Mouse (Mus musculus) testis, adult 2 months (tissue): ENCODE data around the gene Dbp. TPM values are rescaled to one million over a fixed set of nuclear protein-coding genes. Genes with fewer than 3 reads are reported as not detected.

Experiments
- H3K27ac ChIP-seq: fragments of 200-500 bp; 2 replicates; pipeline ENCODE4 v1.5.1; 2012; ENCODE audit warnings: low read depth, low read length; ENCODE audit not compliant: control insufficient read depth, insufficient read depth
- H3K27me3 ChIP-seq: fragments of 200-500 bp; 2 replicates; pipeline ENCODE4 v1.6.1; 2012; ENCODE audit warnings: mild to moderate bottlenecking, low read length, moderate library complexity; ENCODE audit not compliant: control insufficient read depth, insufficient read depth
- H3K36me3 ChIP-seq: fragments of 200-500 bp; 2 replicates; pipeline ENCODE4 v1.6.1; 2012; ENCODE audit warnings: mild to moderate bottlenecking, low read length; ENCODE audit not compliant: control insufficient read depth, insufficient read depth
- H3K4me1 ChIP-seq: fragments of 200-500 bp; 2 replicates; pipeline ENCODE4 v1.6.1; 2012; ENCODE audit warnings: low read length; ENCODE audit not compliant: control insufficient read depth, insufficient read depth
- H3K4me3 ChIP-seq: fragments of 200-500 bp; 2 replicates; pipeline ENCODE4 v1.5.1; 2012; ENCODE audit warnings: low read depth, mild to moderate bottlenecking, low read length, moderate library complexity, mixed read lengths; ENCODE audit not compliant: control insufficient read depth
- CTCF ChIP-seq: fragments of 200-500 bp; IDR thresholded peaks from 2 replicates; pipeline ENCODE4 v1.5.1; 2012; ENCODE audit warnings: low read depth, mild to moderate bottlenecking, inconsistent platforms, low read length, moderate library complexity; ENCODE audit not compliant: control insufficient read depth, insufficient read depth, insufficient replicate concordance
- POLR2A ChIP-seq: fragments of 200-500 bp; IDR thresholded peaks from 2 replicates; pipeline ENCODE4 v1.6.1; 2012; ENCODE audit warnings: low read depth, mild to moderate bottlenecking, inconsistent platforms, low read length, moderate library complexity; ENCODE audit not compliant: control insufficient read depth
- polyA plus RNA-seq: library from polyadenylated mRNA; depleted of rRNA; stranded (reverse); fragments of >200 nt; gene quantifications from 2 replicates; pipeline ENCODE4 v1.2.3, GENCODE M21; 2012

The Dbp gene
- polyA plus RNA-seq, 1 experiment = 12.9 TPM

- no peak for TF ChIP-seq CTCF
- TF ChIP-seq POLR2A = no peak
- Histone ChIP-seq H3K27me3 (no peaks in the 10 kb centered on the region), H3K4me3 (no peak overlapping the region), H3K4me1 (no peaks in the 10 kb centered on the region), H3K36me3 (no peaks in the 10 kb centered on the region), H3K27ac (no peak overlapping the region)
Measured at GRCm38 (mm10) chr7:45677627-45678295, 27.1 kb upstream of the Dbp start.

GRCm38 (mm10) chr7:45678513-45678912, 26.4 kb upstream of the Dbp start:
- H3K27ac ChIP-seq = no peak overlapping the region
- TF ChIP-seq CTCF = no peak
- TF ChIP-seq POLR2A = no peak
- no peaks in the 10 kb centered on the region for H3K36me3 ChIP-seq
- no peak overlapping the region for H3K4me3 ChIP-seq
- no peaks in the 10 kb centered on the region for H3K4me1 ChIP-seq
- H3K27me3 ChIP-seq = no peaks in the 10 kb centered on the region

GRCm38 (mm10) chr7:45679966-45680621, 24.8 kb upstream of the Dbp start:
- Histone ChIP-seq H3K27me3 (no peaks in the 10 kb centered on the region), H3K36me3 (no peaks in the 10 kb centered on the region), H3K4me3 (no peak overlapping the region), H3K27ac (no peak overlapping the region), H3K4me1 (no peaks in the 10 kb centered on the region)
- TF ChIP-seq POLR2A = no peak
- no peak for TF ChIP-seq CTCF

GRCm38 (mm10) chr7:45681046-45681736, 23.7 kb upstream of the Dbp start:
- TF ChIP-seq POLR2A (no peak), CTCF (no peak)
- no peaks in the 10 kb centered on the region for H3K4me1 ChIP-seq
- H3K27ac ChIP-seq = no peak overlapping the region
- no peak overlapping the region for H3K4me3 ChIP-seq
- H3K36me3 ChIP-seq = no peaks in the 10 kb centered on the region
- no peaks in the 10 kb centered on the region for H3K27me3 ChIP-seq

- H3K4me3 ChIP-seq = no peak overlapping the region
- TF ChIP-seq POLR2A = no peak
- peak; percentile 85 for TF ChIP-seq CTCF
- H3K27me3 ChIP-seq = no peaks in the 10 kb centered on the region
- no peaks in the 10 kb centered on the region; the same call in 1 of the 2 replicates for H3K4me1 ChIP-seq
- no peaks in the 10 kb centered on the region for H3K36me3 ChIP-seq
- no peak overlapping the region for H3K27ac ChIP-seq
Measured at GRCm38 (mm10) chr7:45682144-45683126, 22.5 kb upstream of the Dbp start.

- Histone ChIP-seq H3K4me1 (no peaks in the 10 kb centered on the region; the same call in 1 of the 2 replicates), H3K4me3 (no peak within 1 kb of the TSS), H3K27me3 (no peaks in the 10 kb centered on the region), H3K36me3 (no peaks in the 10 kb centered on the region), H3K27ac (no peak within 1 kb of the TSS)
- TF ChIP-seq CTCF (no peak), POLR2A (no peak)
Measured at GRCm38 (mm10) chr7:45683396-45684050, 21.4 kb upstream of the Dbp start, which contains the start of gene Ntn5. TSS of gene Ntn5 (plus strand) at chr7:45684022.
